Mouse (Mus musculus) neural tube, embryonic 13.5 days (tissue): ENCODE data around the gene Mgat5b. TPM values are rescaled to one million over a fixed set of nuclear protein-coding genes. Genes with fewer than 3 reads are reported as not detected.
A peak's percentile ranks its signal among the peaks of the same experiment; 100 is the strongest.

Source experiments
- ATAC-seq: fragments of 200-750 bp; cut with Nextera tagmentation; 2 replicates; pipeline ENCODE4 v1.8.0; 2017; ENCODE audit warnings: low read depth, mild to moderate bottlenecking, moderate TSS enrichment, moderate library complexity
- H3K27ac ChIP-seq: fragments of 300-500 bp; sonication (generic); replicated peaks from 2 replicates; pipeline ENCODE4 v1.5.1; 2015; ENCODE audit warnings: moderate library complexity, mild to moderate bottlenecking, inconsistent platforms
- H3K27me3 ChIP-seq: fragments of 300-500 bp; sonication (generic); 2 replicates; pipeline ENCODE4 v1.6.1; 2015; ENCODE audit warnings: mild to moderate bottlenecking, inconsistent platforms
- H3K36me3 ChIP-seq: fragments of 300-500 bp; sonication (generic); 2 replicates; pipeline ENCODE4 v1.6.1; 2015; ENCODE audit warnings: mild to moderate bottlenecking, inconsistent platforms
- H3K4me1 ChIP-seq: fragments of 300-500 bp; sonication (generic); replicated peaks from 2 replicates; pipeline ENCODE4 v1.6.1; 2015; ENCODE audit warnings: inconsistent platforms
- H3K4me2 ChIP-seq: fragments of 300-500 bp; sonication (generic); 2 replicates; pipeline ENCODE4 v1.6.1; 2015; ENCODE audit warnings: inconsistent platforms, mild to moderate bottlenecking, moderate library complexity
- H3K4me3 ChIP-seq: fragments of 300-500 bp; sonication (generic); 2 replicates; pipeline ENCODE4 v1.5.1; 2015; ENCODE audit warnings: mild to moderate bottlenecking, inconsistent platforms
- H3K9ac ChIP-seq: fragments of 300-500 bp; sonication (generic); 2 replicates; pipeline ENCODE4 v1.6.1; 2015; ENCODE audit warnings: moderate library complexity, mild to moderate bottlenecking, inconsistent platforms
- H3K9me3 ChIP-seq: fragments of 300-500 bp; sonication (generic); 2 replicates; pipeline ENCODE4 v1.6.1; 2016; ENCODE audit warnings: inconsistent platforms
- WGBS: fragments of 180-500 bp; shearing (Covaris S2); methylation state at CpG from one replicate; pipeline ENCODE4 v1.1.7; 2015; 5-methylcytosine and 5-hydroxymethylcytosine counted together
- polyA plus RNA-seq: library from polyadenylated mRNA; unstranded; fragments of >200 nt; fragmentation: Nextera tagmentation; extraction: Ambion mirVana; gene quantifications from 2 replicates; pipeline ENCODE4 v1.2.1, GENCODE M21; 2015

Mgat5b gene
- polyA plus RNA-seq: 28.4 and 28.5 TPM in 2 replicates

- WGBS: under 1% methylated on average over 72 of the region's 90 CpGs
Observed at GRCm38 (mm10) chr11:116918323-116919185, at the start of gene Mgat5b. Gene Mgat5b (plus strand): TSS chr11:116918863.

GRCm38 (mm10) chr11:116869223-116869622, 49.4 kb upstream of the Mgat5b start:
- H3K4me2 ChIP-seq: no peak overlapping the region
- no peak overlapping the region; the same call in 1 of the 2 replicates for H3K9ac ChIP-seq
- no peaks in the 10 kb centered on the region for H3K9me3 ChIP-seq
- H3K27ac ChIP-seq: no peak overlapping the region
- H3K4me1 ChIP-seq: no peaks in the 10 kb centered on the region
- no peak for ATAC-seq
- no peak overlapping the region for H3K4me3 ChIP-seq
- no peaks in the 10 kb centered on the region for H3K27me3 ChIP-seq
- peaks cover 85% of the 10 kb centered on the region for H3K36me3 ChIP-seq
- WGBS: 90% methylated on average over 8 of the region's 8 CpGs

More at GRCm38 (mm10) chr11:116918323-116919185, at the start of gene Mgat5b:
- ATAC-seq: peak; percentile 91
- Histone ChIP-seq H3K4me1 (peaks cover 71% of the 10 kb centered on the region), H3K4me2 (peak within 1 kb of the TSS; percentile 78), H3K9me3 (no peaks in the 10 kb centered on the region), H3K36me3 (peaks cover 5% of the 10 kb centered on the region; the same call in 1 of the 2 replicates), H3K4me3 (peak within 1 kb of the TSS; percentile 79), H3K27ac (peak within 1 kb of the TSS; percentile 90), H3K27me3 (peaks cover 31% of the 10 kb centered on the region), H3K9ac (peak within 1 kb of the TSS; percentile 100)

DNA sequence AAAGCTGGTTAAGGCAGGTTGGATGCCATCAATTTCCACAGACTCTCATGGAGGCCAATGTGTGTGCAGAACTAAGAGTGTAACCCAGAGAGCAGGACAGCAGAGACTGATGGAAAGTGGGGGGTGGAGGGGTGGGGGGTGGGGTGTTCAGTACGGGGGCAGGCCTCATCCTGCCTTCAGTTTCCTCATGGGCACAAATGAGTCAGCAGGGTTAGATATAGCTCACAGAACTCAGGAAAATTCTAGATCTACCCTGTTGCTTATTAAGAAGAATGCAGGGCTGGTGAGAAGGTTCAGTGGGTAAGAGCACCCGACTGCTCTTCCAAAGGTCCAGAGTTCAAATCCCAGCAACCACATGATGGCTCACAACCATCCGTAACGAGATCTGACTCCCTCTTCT, 49.0 kb upstream of the Mgat5b start:
- no peak overlapping the region for H3K4me2 ChIP-seq

GRCm38 (mm10) chr11:116871538-116871937, 47.1 kb upstream of the Mgat5b start:
- no peak overlapping the region for H3K4me3 ChIP-seq
- H3K36me3 ChIP-seq: peaks cover 78% of the 10 kb centered on the region

More for the DNA sequence above, 49.0 kb upstream of the Mgat5b start:
- no peaks in the 10 kb centered on the region for H3K27me3 ChIP-seq
- no peak overlapping the region for H3K27ac ChIP-seq
- no peak overlapping the region for H3K9ac ChIP-seq
- 84% methylated on average over 4 of the region's 4 CpGs for WGBS
- no peak for ATAC-seq
- peaks cover 85% of the 10 kb centered on the region for H3K36me3 ChIP-seq
- H3K4me1 ChIP-seq: no peaks in the 10 kb centered on the region
- no peak overlapping the region for H3K4me3 ChIP-seq
- no peaks in the 10 kb centered on the region for H3K9me3 ChIP-seq

DNA sequence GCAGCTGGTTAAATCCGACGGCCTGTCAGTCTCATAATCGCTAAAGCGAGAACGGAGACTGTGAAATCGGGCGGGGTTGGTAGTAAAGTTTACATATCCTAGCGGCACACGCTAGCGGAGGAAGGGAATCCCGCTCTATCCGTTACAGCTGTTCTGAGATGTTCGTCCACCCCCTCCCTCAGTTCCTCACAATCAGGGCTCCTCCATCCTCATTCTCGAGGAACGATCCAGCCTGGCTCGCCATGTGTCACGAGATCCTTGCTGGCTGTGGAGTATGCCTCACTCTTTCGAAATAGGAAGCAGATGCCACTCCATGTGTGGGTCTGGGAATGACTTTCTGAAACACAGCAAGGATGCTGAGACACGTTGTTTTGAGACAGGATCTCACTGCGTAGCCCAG, 44.7 kb upstream of the Mgat5b start:
- ATAC-seq: no peak
- Histone ChIP-seq H3K27ac (no peak overlapping the region), H3K4me3 (no peak overlapping the region), H3K4me1 (no peaks in the 10 kb centered on the region), H3K36me3 (peaks cover 54% of the 10 kb centered on the region), H3K4me2 (no peak overlapping the region), H3K9me3 (no peaks in the 10 kb centered on the region), H3K27me3 (no peaks in the 10 kb centered on the region), H3K9ac (no peak overlapping the region)
- 90% methylated on average over 20 of the region's 20 CpGs for WGBS

More at GRCm38 (mm10) chr11:116871538-116871937, 47.1 kb upstream of the Mgat5b start:
- H3K27me3 ChIP-seq: no peaks in the 10 kb centered on the region
- WGBS: 91% methylated on average over 9 of the region's 9 CpGs
- no peak overlapping the region for H3K9ac ChIP-seq
- no peak for ATAC-seq
- no peak overlapping the region for H3K27ac ChIP-seq
- no peak overlapping the region for H3K4me2 ChIP-seq
- H3K9me3 ChIP-seq: no peaks in the 10 kb centered on the region
- H3K4me1 ChIP-seq: no peaks in the 10 kb centered on the region

DNA sequence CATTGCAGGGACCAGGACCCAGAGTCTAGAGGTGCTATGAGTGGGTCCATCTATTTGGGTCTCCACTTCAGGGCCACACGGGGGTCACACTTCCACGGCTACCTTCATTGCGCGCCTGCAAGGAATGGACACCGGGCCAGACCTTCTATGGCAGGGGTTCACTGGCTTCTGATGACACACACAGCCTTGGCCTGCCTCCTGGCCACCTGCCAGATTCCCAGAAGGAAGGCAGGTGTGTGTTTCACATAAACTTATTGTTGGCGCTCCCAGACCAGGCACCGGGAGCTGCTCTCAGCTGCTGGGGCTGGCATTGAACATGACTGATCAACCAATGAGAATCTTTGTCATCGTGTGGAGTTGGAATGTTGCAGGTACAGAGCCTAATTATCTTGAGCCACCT, 40.2 kb upstream of the Mgat5b start:
- Histone ChIP-seq H3K36me3 (peaks cover 24% of the 10 kb centered on the region), H3K4me1 (no peaks in the 10 kb centered on the region), H3K9ac (no peak overlapping the region), H3K4me3 (no peak overlapping the region), H3K27ac (no peak overlapping the region), H3K27me3 (no peaks in the 10 kb centered on the region), H3K9me3 (no peaks in the 10 kb centered on the region), H3K4me2 (no peak overlapping the region)
- no peak for ATAC-seq
- WGBS: 91% methylated on average over 8 of the region's 8 CpGs

DNA sequence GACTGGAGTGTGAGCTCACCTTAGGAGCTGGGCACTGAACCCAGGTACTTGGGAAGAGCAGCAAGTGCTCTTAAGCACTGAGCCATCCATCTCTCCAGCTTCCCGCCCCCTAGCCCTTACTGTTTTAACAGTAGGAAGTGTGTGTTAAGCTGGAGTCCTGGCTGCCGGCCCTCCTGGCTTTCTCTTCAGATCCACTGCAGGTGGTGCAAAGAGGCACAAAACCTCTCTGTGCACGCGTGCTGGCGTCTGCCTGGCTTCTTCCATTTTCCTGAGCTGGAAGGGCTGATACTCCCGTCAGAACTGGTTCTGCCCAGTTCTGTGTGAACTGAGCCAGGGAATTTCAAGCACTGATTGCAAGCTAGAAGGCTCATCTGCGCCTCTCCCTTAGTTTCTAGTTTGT, 37.8 kb upstream of the Mgat5b start:
- Histone ChIP-seq H3K9me3 (no peaks in the 10 kb centered on the region), H3K4me3 (no peak overlapping the region), H3K4me1 (peaks cover 6% of the 10 kb centered on the region), H3K27ac (no peak overlapping the region), H3K27me3 (no peaks in the 10 kb centered on the region), H3K4me2 (no peak overlapping the region), H3K36me3 (peaks cover 2% of the 10 kb centered on the region; the same call in 1 of the 2 replicates), H3K9ac (no peak overlapping the region)
- 64% methylated on average over 7 of the region's 7 CpGs for WGBS
- ATAC-seq: no peak

DNA sequence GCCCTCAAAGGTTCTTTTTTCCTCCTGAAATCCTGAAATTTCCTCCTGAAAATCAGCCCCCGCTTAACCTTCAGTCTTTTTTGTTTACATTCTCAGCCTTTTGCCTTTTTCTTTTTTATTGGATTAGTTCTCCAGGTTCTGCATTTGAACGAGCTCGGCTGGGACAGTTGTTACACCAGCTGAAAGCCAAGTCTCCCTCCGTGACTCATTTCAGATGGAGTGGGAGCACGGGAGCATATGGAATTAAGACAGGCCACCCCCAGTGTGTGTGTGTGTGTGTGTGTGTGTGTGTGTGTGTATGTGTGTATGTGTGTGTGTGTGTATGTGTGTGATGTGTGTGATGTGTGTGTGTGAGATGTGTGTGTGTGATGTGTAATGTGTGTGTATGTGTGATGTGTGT, 37.2 kb upstream of the Mgat5b start:
- Histone ChIP-seq H3K27me3 (no peaks in the 10 kb centered on the region), H3K4me1 (peaks cover 9% of the 10 kb centered on the region), H3K27ac (no peak overlapping the region), H3K36me3 (no peaks in the 10 kb centered on the region), H3K9me3 (no peaks in the 10 kb centered on the region), H3K4me2 (no peak overlapping the region), H3K9ac (no peak overlapping the region), H3K4me3 (no peak overlapping the region)
- no peak for ATAC-seq
- 77% methylated on average over 5 of the region's 5 CpGs for WGBS

- peaks cover 9% of the 10 kb centered on the region for H3K4me1 ChIP-seq
Observed at GRCm38 (mm10) chr11:116882446-116882845, 36.2 kb upstream of the Mgat5b start.

GRCm38 (mm10) chr11:116884061-116884460, 34.6 kb upstream of the Mgat5b start:
- Histone ChIP-seq H3K9me3 (no peaks in the 10 kb centered on the region), H3K27me3 (peaks cover 6% of the 10 kb centered on the region; the same call in 1 of the 2 replicates), H3K4me1 (peaks cover 9% of the 10 kb centered on the region), H3K4me3 (no peak overlapping the region), H3K27ac (no peak overlapping the region), H3K4me2 (no peak overlapping the region), H3K36me3 (no peaks in the 10 kb centered on the region), H3K9ac (no peak overlapping the region)
- 84% methylated on average over 6 of the region's 6 CpGs for WGBS
- ATAC-seq: no peak

More at GRCm38 (mm10) chr11:116882446-116882845, 36.2 kb upstream of the Mgat5b start:
- Histone ChIP-seq H3K36me3 (no peaks in the 10 kb centered on the region), H3K9ac (no peak overlapping the region), H3K4me3 (no peak overlapping the region), H3K27ac (no peak overlapping the region), H3K9me3 (no peaks in the 10 kb centered on the region), H3K27me3 (peaks cover 6% of the 10 kb centered on the region; the same call in 1 of the 2 replicates), H3K4me2 (no peak overlapping the region)
- 81% methylated on average over 10 of the region's 10 CpGs for WGBS
- no peak for ATAC-seq

GRCm38 (mm10) chr11:116885275-116886151, 33.1 kb upstream of the Mgat5b start:
- Histone ChIP-seq H3K27me3 (peaks cover 6% of the 10 kb centered on the region; the same call in 1 of the 2 replicates), H3K4me3 (peak overlapping the region; percentile 14; the same call in 1 of the 2 replicates), H3K27ac (no peak overlapping the region), H3K9me3 (no peaks in the 10 kb centered on the region), H3K4me2 (peak overlapping the region; percentile 48), H3K9ac (no peak overlapping the region), H3K4me1 (peaks cover 9% of the 10 kb centered on the region), H3K36me3 (no peaks in the 10 kb centered on the region)
- 5% methylated on average over 28 of the region's 28 CpGs for WGBS
- peak; percentile 70 for ATAC-seq

GRCm38 (mm10) chr11:116887136-116887535, 31.5 kb upstream of the Mgat5b start:
- no peak overlapping the region for H3K9ac ChIP-seq
- no peaks in the 10 kb centered on the region for H3K9me3 ChIP-seq
- no peak overlapping the region for H3K4me3 ChIP-seq
- 55% methylated on average over 5 of the region's 5 CpGs for WGBS
- H3K27ac ChIP-seq: no peak overlapping the region
- no peaks in the 10 kb centered on the region for H3K36me3 ChIP-seq
- no peak for ATAC-seq
- H3K27me3 ChIP-seq: peaks cover 6% of the 10 kb centered on the region; the same call in 1 of the 2 replicates
- no peak overlapping the region for H3K4me2 ChIP-seq
- peaks cover 9% of the 10 kb centered on the region for H3K4me1 ChIP-seq
